Mouse (Mus musculus) hindbrain, embryonic 10.5 days (tissue): ENCODE results near the gene Cfap99. TPM values are rescaled to one million over a fixed set of nuclear protein-coding genes. Genes with fewer than 3 reads are reported as not detected.

Experiments
- DNase-seq: peaks from one replicate; pipeline ENCODE4 v3.0.0-alpha.2; 2017; ENCODE audit warnings: low spot score
- H3K27ac ChIP-seq: fragments of 300-500 bp; sonication (generic); 2 replicates; pipeline ENCODE4 v1.5.1; 2016; ENCODE audit warnings: mild to moderate bottlenecking, moderate library complexity
- H3K27me3 ChIP-seq: fragments of 300-500 bp; sonication (generic); 2 replicates; pipeline ENCODE4 v1.6.1; 2016; ENCODE audit warnings: mild to moderate bottlenecking; ENCODE audit not compliant: poor library complexity, insufficient read depth, severe bottlenecking
- H3K36me3 ChIP-seq: fragments of 300-500 bp; sonication (generic); 2 replicates; pipeline ENCODE4 v1.6.1; 2016; ENCODE audit warnings: mild to moderate bottlenecking, moderate library complexity
- H3K4me1 ChIP-seq: fragments of 300-500 bp; sonication (generic); replicated peaks from 2 replicates; pipeline ENCODE4 v1.6.1; 2016; ENCODE audit warnings: mild to moderate bottlenecking
- H3K4me3 ChIP-seq: fragments of 300-500 bp; sonication (generic); 2 replicates; pipeline ENCODE4 v1.5.1; 2016; ENCODE audit warnings: mild to moderate bottlenecking, moderate library complexity
- H3K9me3 ChIP-seq: fragments of 300-500 bp; sonication (generic); 2 replicates; pipeline ENCODE4 v1.6.1; 2016; ENCODE audit warnings: mild to moderate bottlenecking, moderate library complexity
- WGBS: fragments of 180-500 bp; shearing (Covaris S2); methylation state at CpG from one replicate; pipeline ENCODE4 v1.1.7; 2016; 5-methylcytosine and 5-hydroxymethylcytosine counted together
- polyA plus RNA-seq: library from polyadenylated mRNA; unstranded; fragments of >200 nt; fragmentation: Nextera tagmentation; extraction: Ambion mirVana; gene quantifications from 2 replicates; pipeline ENCODE4 v1.2.1, GENCODE M21; 2016

The Cfap99 gene
- polyA plus RNA-seq, 1 experiment from 2014 or later = not detected

GRCm38 (mm10) chr5:34266065-34266464 is 22.3 kb upstream of the Cfap99 start:
- no peaks in the 10 kb centered on the region for H3K4me1 ChIP-seq
- no peak overlapping the region for H3K4me3 ChIP-seq
- H3K36me3 ChIP-seq = no peaks in the 10 kb centered on the region
- H3K27me3 ChIP-seq = no peaks in the 10 kb centered on the region
- H3K9me3 ChIP-seq = no peaks in the 10 kb centered on the region
- DNase-seq = no peak
- no peak overlapping the region for H3K27ac ChIP-seq
- 81% methylated on average over 4 of the region's 4 CpGs for WGBS

GRCm38 (mm10) chr5:34269197-34269920 is 19.0 kb upstream of the Cfap99 start:
- Histone ChIP-seq H3K4me3 (no peak overlapping the region), H3K27ac (no peak overlapping the region), H3K36me3 (no peaks in the 10 kb centered on the region), H3K9me3 (no peaks in the 10 kb centered on the region), H3K27me3 (no peaks in the 10 kb centered on the region), H3K4me1 (peaks cover 8% of the 10 kb centered on the region; the same call in 1 of the 2 replicates)
- WGBS = 86% methylated on average over 16 of the region's 16 CpGs
- no peak for DNase-seq

GRCm38 (mm10) chr5:34269921-34270465 is 18.4 kb upstream of the Cfap99 start:
- no peaks in the 10 kb centered on the region for H3K27me3 ChIP-seq
- H3K36me3 ChIP-seq = no peaks in the 10 kb centered on the region
- H3K27ac ChIP-seq = no peak overlapping the region
- no peaks in the 10 kb centered on the region for H3K9me3 ChIP-seq
- 80% methylated on average over 12 of the region's 12 CpGs for WGBS
- peaks cover 8% of the 10 kb centered on the region; the same call in 1 of the 2 replicates for H3K4me1 ChIP-seq
- no peak overlapping the region for H3K4me3 ChIP-seq
- no peak for DNase-seq

- peak; percentile 51 for DNase-seq
- no peak overlapping the region for H3K4me3 ChIP-seq
- no peaks in the 10 kb centered on the region for H3K36me3 ChIP-seq
- H3K4me1 ChIP-seq = peaks cover 8% of the 10 kb centered on the region; the same call in 1 of the 2 replicates
- H3K9me3 ChIP-seq = no peaks in the 10 kb centered on the region
- no peaks in the 10 kb centered on the region for H3K27me3 ChIP-seq
- 27% methylated on average over 4 of the region's 4 CpGs for WGBS
- no peak overlapping the region for H3K27ac ChIP-seq
Observed at GRCm38 (mm10) chr5:34271743-34272142, 16.7 kb upstream of the Cfap99 start.

DNA sequence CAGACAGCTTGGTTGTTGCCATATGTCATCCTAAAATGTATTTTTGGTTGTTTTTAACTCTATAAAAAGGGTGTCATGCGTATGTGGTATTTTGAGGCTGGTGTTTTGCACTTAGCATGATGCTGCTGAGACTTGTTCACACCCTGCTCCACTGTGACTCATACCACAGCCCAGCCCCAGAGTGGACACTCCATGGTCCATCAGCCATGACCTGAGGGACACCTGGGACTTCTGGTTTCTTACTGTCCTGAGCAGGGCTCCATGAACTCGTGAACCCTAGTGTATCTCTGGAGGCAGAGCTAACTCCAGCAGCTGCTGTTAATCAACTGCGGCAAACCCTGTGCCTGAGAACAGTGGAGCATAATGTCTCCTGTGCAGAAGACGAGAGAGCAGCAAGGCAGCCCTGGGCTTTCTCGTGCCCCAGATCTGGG is 15.1 kb upstream of the Cfap99 start:
- H3K4me1 ChIP-seq = peaks cover 8% of the 10 kb centered on the region; the same call in 1 of the 2 replicates
- WGBS = 85% methylated on average over 5 of the region's 5 CpGs
- no peak for DNase-seq
- H3K9me3 ChIP-seq = no peaks in the 10 kb centered on the region
- H3K27ac ChIP-seq = no peak overlapping the region
- no peaks in the 10 kb centered on the region for H3K27me3 ChIP-seq
- H3K4me3 ChIP-seq = no peak overlapping the region
- no peaks in the 10 kb centered on the region for H3K36me3 ChIP-seq

DNA sequence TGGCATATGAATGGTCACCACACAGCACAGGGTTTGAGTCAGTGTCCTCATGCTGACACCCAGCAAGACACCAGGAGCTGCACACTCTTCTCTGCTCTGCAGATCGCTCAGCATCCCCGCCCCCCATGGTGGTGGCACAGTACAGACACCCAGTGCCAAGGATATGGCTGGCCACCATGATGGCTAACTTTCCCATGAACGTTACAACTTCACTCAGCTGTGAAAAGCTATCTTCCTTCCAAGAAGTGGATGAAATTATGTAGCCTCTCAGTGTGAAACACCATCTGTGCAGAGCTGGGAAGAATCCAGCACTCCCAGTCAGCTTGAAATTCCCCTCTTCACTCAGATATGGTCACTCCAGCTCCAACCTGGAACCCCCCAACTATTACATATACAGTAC is 14.1 kb upstream of the Cfap99 start:
- Histone ChIP-seq H3K36me3 (no peaks in the 10 kb centered on the region), H3K27ac (no peak overlapping the region)
- WGBS = 87% methylated on average over 3 of the region's 3 CpGs

DNA sequence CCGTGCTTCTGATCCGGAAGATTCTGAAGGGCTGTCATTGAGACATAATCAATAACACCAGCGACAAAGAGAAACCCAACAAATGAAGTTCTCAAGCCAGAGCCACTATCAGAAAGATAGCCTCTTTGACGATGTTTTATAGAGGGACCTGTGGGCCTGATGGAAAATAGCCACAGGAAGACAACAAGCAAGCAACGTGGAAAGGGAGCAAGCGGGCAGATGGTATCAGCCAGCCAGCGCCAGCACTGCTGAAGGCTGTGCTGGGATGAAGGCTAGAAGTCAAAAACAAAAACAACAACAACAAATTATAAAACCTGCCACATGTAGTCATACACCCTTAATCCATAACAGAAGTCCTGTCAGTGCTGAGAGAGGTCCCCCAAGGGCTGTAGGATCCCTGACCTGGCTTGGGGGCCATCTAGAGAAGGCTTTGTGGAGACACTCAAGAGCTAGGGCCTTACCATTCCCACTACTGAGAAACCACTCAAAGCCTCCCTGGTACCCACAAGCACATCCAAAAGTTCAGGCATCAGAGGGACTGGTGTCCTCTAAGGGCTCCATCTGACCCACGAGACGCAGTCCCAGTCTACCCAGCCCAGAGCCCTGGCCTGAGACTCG is 13.6 kb upstream of the Cfap99 start:
- no peak overlapping the region for H3K4me3 ChIP-seq
- H3K27ac ChIP-seq = no peak overlapping the region
- H3K36me3 ChIP-seq = no peaks in the 10 kb centered on the region
- no peaks in the 10 kb centered on the region for H3K27me3 ChIP-seq
- WGBS = 92% methylated on average over 10 of the region's 10 CpGs
- H3K9me3 ChIP-seq = no peaks in the 10 kb centered on the region
- no peak for DNase-seq
- H3K4me1 ChIP-seq = peaks cover 8% of the 10 kb centered on the region; the same call in 1 of the 2 replicates

More for the DNA sequence above, 14.1 kb upstream of the Cfap99 start:
- no peaks in the 10 kb centered on the region for H3K27me3 ChIP-seq
- peaks cover 8% of the 10 kb centered on the region; the same call in 1 of the 2 replicates for H3K4me1 ChIP-seq
- no peaks in the 10 kb centered on the region for H3K9me3 ChIP-seq
- DNase-seq = no peak
- H3K4me3 ChIP-seq = no peak overlapping the region

DNA sequence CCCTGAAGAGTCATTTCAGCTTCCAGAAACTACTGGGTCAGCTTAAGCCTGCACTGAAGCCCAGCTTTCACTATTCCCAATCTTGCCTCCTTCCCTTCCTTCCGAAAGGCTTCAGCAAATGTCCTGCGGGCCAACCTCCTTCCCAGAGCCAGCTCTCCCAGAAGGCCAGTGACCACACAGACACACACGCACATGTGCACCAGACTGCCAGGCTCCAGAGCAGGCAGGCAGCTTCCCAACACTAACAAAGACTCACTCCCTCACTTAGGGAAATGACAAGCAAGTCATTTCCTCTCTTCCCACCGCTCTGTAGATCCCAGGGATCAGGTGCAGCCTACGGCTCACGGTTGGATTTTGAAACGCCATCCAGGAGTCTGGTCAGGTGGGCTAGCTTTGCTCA is 12.2 kb upstream of the Cfap99 start:
- Histone ChIP-seq H3K4me3 (no peak overlapping the region), H3K27me3 (no peaks in the 10 kb centered on the region), H3K36me3 (no peaks in the 10 kb centered on the region), H3K27ac (no peak overlapping the region), H3K4me1 (peaks cover 8% of the 10 kb centered on the region; the same call in 1 of the 2 replicates), H3K9me3 (no peaks in the 10 kb centered on the region)
- DNase-seq = no peak
- 88% methylated on average over 7 of the region's 7 CpGs for WGBS

- Histone ChIP-seq H3K27me3 (no peaks in the 10 kb centered on the region), H3K9me3 (no peaks in the 10 kb centered on the region), H3K27ac (no peak overlapping the region), H3K4me3 (no peak overlapping the region), H3K36me3 (no peaks in the 10 kb centered on the region), H3K4me1 (peaks cover 8% of the 10 kb centered on the region; the same call in 1 of the 2 replicates)
- no peak for DNase-seq
- WGBS = 83% methylated on average over 6 of the region's 6 CpGs
Observed at GRCm38 (mm10) chr5:34276746-34277145, 11.7 kb upstream of the Cfap99 start.

- no peak overlapping the region for H3K4me3 ChIP-seq
- DNase-seq = no peak
- peaks cover 16% of the 10 kb centered on the region for H3K4me1 ChIP-seq
- peaks cover 8% of the 10 kb centered on the region; the same call in 1 of the 2 replicates for H3K27me3 ChIP-seq
- H3K27ac ChIP-seq = no peak overlapping the region
- H3K36me3 ChIP-seq = no peaks in the 10 kb centered on the region
- no peaks in the 10 kb centered on the region for H3K9me3 ChIP-seq
- WGBS = 81% methylated on average over 4 of the region's 4 CpGs
Observed at GRCm38 (mm10) chr5:34278058-34278457, 10.3 kb upstream of the Cfap99 start.

DNA sequence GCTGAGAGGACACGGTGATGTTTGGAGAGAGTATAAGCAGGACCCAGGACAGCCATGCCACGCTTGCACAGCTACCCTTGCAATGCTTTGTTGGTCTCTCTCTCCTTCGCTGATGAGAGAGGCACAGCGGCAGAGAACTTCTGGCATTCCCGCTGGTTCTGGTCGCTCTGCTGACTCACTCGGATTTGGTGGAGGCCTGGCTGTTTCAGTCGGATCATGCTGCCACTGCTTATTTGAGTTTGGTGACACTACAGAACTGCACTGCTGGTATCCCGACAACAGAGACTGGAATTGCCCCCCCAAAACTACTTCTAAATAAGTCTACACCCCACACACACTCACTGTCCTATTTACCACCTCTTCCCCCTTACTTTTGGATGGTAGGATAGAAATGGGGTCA is 9.2 kb upstream of the Cfap99 start:
- Histone ChIP-seq H3K27ac (no peak overlapping the region), H3K9me3 (no peaks in the 10 kb centered on the region), H3K4me3 (no peak overlapping the region), H3K36me3 (no peaks in the 10 kb centered on the region), H3K4me1 (peaks cover 11% of the 10 kb centered on the region), H3K27me3 (peaks cover 18% of the 10 kb centered on the region)
- no peak for DNase-seq
- WGBS = 83% methylated on average over 9 of the region's 9 CpGs

- H3K36me3 ChIP-seq = no peaks in the 10 kb centered on the region
- H3K27ac ChIP-seq = no peak overlapping the region
- H3K4me1 ChIP-seq = peaks cover 12% of the 10 kb centered on the region
- DNase-seq = no peak
- no peak overlapping the region for H3K4me3 ChIP-seq
- H3K9me3 ChIP-seq = no peaks in the 10 kb centered on the region
- H3K27me3 ChIP-seq = peaks cover 35% of the 10 kb centered on the region
- 91% methylated on average over 7 of the region's 7 CpGs for WGBS
Observed at GRCm38 (mm10) chr5:34280976-34281375, 7.4 kb upstream of the Cfap99 start.

GRCm38 (mm10) chr5:34283355-34283754 is 5.0 kb upstream of the Cfap99 start:
- peaks cover 35% of the 10 kb centered on the region for H3K4me1 ChIP-seq
- H3K9me3 ChIP-seq = no peaks in the 10 kb centered on the region
- peaks cover 59% of the 10 kb centered on the region for H3K27me3 ChIP-seq
- no peaks in the 10 kb centered on the region for H3K36me3 ChIP-seq
- no peak overlapping the region for H3K4me3 ChIP-seq
- DNase-seq = no peak
- 88% methylated on average over 5 of the region's 5 CpGs for WGBS
- 0 out of 2 replicates have a peak overlapping the region, but pooled peaks have one; percentile 8 for H3K27ac ChIP-seq
